Mouse (Mus musculus) thymus, adult 2 months (tissue): Measurements from ENCODE around the gene Peli1. TPM values are rescaled to one million over a fixed set of nuclear protein-coding genes. Genes with fewer than 3 reads are reported as not detected.

Experiments
- DNase-seq: peaks from one replicate; pipeline ENCODE4 v3.0.0; 2021
- H3K27ac ChIP-seq: fragments of 200-500 bp; 2 replicates; pipeline ENCODE4 v1.5.1; 2012; ENCODE audit warnings: low read length, control low read depth; ENCODE audit not compliant: control insufficient read depth, insufficient read depth
- H3K27me3 ChIP-seq: fragments of 200-500 bp; 2 replicates; pipeline ENCODE4 v1.6.1; 2012; ENCODE audit warnings: mild to moderate bottlenecking, low read length, moderate library complexity, mixed read lengths; ENCODE audit not compliant: control insufficient read depth, insufficient read depth
- H3K36me3 ChIP-seq: fragments of 200-500 bp; 2 replicates; pipeline ENCODE4 v1.6.1; 2012; ENCODE audit warnings: mild to moderate bottlenecking, low read length, moderate library complexity; ENCODE audit not compliant: control insufficient read depth, insufficient read depth
- H3K4me1 ChIP-seq: fragments of 200-500 bp; replicated peaks from 2 replicates; pipeline ENCODE4 v1.6.1; 2012; ENCODE audit warnings: low read length; ENCODE audit not compliant: control insufficient read depth, insufficient read depth
- H3K4me3 ChIP-seq: fragments of 200-500 bp; 2 replicates; pipeline ENCODE4 v1.5.1; 2012; ENCODE audit warnings: mild to moderate bottlenecking, low read length, control low read depth, moderate library complexity; ENCODE audit not compliant: control insufficient read depth, insufficient read depth
- CTCF ChIP-seq: fragments of 200-500 bp; IDR thresholded peaks from 2 replicates; pipeline ENCODE4 v1.5.1; 2012; ENCODE audit warnings: mild to moderate bottlenecking, control low read depth, low read length, moderate library complexity, borderline replicate concordance; ENCODE audit not compliant: control insufficient read depth, poor library complexity, insufficient read depth; ENCODE audit errors: extremely low read depth
- POLR2A ChIP-seq: fragments of 200-500 bp; IDR thresholded peaks from 2 replicates; pipeline ENCODE4 v1.6.1; 2012; ENCODE audit warnings: mild to moderate bottlenecking, low read length, control low read depth, moderate library complexity; ENCODE audit not compliant: control insufficient read depth, poor library complexity, insufficient read depth; ENCODE audit errors: extremely low read depth
- WGBS: fragments of 180-500 bp; shearing (Covaris S2); methylation state at CpG from one replicate; pipeline ENCODE4 v1.1.7; 2018; 5-methylcytosine and 5-hydroxymethylcytosine counted together
- polyA plus RNA-seq: library from polyadenylated mRNA; depleted of rRNA; stranded (reverse); fragments of >200 nt; gene quantifications from 2 replicates; pipeline ENCODE4 v1.2.3, GENCODE M21; 2012; rRNA removed

The Peli1 gene
- 53.4 and 80.4 TPM in 2 replicates for polyA plus RNA-seq

DNA sequence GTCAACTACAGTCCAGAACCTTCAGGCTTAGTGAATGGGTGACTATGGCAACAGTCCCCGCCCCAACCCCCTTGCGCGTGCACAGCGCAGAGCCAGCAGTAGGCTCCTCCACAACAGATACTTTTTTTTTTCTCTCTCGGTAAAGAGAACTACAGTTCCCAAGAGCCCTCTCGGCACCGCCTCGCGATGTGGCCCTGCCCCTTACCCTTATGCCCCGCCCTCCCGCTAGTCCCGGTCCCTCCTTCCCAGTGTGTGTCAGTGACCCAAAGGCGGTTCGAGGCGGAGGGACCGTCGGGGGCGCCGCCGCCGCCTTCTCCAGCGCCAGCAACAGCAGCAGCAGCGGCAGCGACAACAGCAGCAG is at the start of gene Peli1:
Peli1 (plus strand) TSS at position 225 of the 361 bp plus-strand sequence.
- peaks cover 2% of the 10 kb centered on the region for H3K4me1 ChIP-seq
- peak within 1 kb of the TSS; percentile 76 for H3K27ac ChIP-seq
- TF ChIP-seq POLR2A (peak; percentile 100), CTCF (no peak)
- H3K36me3 ChIP-seq: no peaks in the 10 kb centered on the region
- under 1% methylated on average over 24 of the region's 24 CpGs for WGBS
- no peaks in the 10 kb centered on the region for H3K27me3 ChIP-seq
- DNase-seq: peak; percentile 96
- peak within 1 kb of the TSS; percentile 83 for H3K4me3 ChIP-seq

DNA sequence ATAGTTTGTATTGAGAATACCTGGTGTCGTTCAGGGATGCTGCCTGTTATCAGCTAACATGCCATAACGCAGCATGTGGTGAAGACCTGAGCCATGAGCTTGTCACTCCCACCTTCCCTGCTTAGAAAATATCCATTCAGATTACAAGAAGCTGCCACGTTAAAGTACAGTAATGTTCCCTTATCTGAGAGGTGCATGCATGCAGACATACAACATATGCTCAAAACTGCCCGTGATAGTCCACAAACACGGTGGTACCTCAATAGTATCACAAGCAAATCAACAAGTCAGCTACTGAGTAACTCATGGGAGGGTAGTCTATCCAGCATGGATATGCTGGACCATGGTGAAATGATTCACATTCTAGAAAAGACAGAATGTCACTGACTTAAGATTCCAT is 48.5 kb upstream of the Peli1 start:
- Histone ChIP-seq H3K36me3 (no peaks in the 10 kb centered on the region), H3K4me1 (peaks cover 3% of the 10 kb centered on the region), H3K27me3 (no peaks in the 10 kb centered on the region), H3K27ac (no peak overlapping the region), H3K4me3 (no peak overlapping the region)
- TF ChIP-seq POLR2A (no peak), CTCF (no peak)
- 97% methylated on average over 5 of the region's 5 CpGs for WGBS
- DNase-seq: no peak

DNA sequence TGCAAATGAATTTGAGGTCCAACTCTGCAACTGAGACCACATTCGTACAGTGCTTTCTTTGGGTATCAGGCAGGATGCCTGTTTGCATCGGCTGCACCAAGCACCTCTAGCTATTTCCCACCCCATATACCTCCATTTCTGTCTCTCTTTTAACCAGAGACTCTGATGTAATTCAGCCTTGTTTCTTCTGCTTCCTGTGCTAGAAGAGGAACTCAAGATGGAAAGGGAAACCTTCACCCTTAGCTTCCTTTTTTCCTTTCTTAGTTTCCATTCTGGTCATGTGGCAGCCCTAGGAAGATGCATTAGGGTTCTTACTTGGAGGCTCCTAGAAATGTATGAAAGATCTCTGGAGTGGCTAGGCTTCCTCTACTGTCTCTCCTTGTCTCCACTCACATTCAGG is 44.9 kb upstream of the Peli1 start:
- no peaks in the 10 kb centered on the region for H3K36me3 ChIP-seq
- H3K27me3 ChIP-seq: no peaks in the 10 kb centered on the region
- 43% methylated on average over 2 of the region's 2 CpGs for WGBS
- peaks cover 3% of the 10 kb centered on the region for H3K4me1 ChIP-seq
- H3K4me3 ChIP-seq: no peak overlapping the region
- H3K27ac ChIP-seq: no peak overlapping the region
- TF ChIP-seq POLR2A (no peak), CTCF (no peak)
- no peak for DNase-seq

DNA sequence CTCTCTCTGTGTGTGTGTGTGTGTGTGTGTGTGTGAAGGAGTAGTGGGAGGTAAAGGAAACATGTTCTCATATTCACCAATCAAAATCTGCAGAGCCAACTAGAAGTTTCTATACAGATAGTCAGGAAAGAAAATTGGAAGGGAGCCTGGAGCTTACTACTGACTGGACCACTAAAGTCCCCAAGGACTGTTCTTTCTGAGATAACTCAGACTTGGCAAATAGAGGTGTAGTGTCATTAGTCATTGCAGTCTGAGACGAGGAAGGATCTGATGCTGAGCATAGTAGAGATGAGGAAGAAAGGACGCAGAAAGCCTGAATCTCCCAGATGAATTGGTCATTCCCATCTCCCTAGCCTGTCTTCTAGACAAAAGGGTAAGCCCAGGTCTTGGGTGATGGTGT is 43.2 kb upstream of the Peli1 start:
- WGBS: 92% methylated on average over 2 of the region's 2 CpGs
- H3K4me3 ChIP-seq: no peak overlapping the region
- H3K36me3 ChIP-seq: no peaks in the 10 kb centered on the region
- H3K27me3 ChIP-seq: no peaks in the 10 kb centered on the region
- no peak for DNase-seq
- H3K27ac ChIP-seq: no peak overlapping the region
- peaks cover 3% of the 10 kb centered on the region for H3K4me1 ChIP-seq
- TF ChIP-seq POLR2A (no peak), CTCF (no peak)

DNA sequence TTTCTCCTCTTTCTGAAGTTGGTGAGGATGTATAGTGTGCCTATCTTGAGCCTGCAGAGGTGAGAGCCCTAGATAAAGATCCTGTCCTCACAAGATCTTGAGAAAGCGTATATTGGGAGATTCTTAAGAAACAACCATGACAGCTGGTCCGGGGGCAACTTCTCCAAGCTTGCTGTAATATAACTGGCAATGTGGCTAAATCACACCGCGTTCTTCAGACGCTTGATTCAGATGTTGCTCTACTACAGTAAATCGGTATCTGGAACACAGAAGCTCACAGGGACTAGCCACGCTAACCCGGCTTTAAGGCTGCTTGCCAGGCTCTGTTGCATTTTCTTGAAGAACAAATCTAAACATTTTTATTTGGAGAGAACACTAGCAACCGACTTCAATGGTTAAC is 39.4 kb upstream of the Peli1 start:
- TF ChIP-seq CTCF: no peak
- no peak for TF ChIP-seq POLR2A
- no peak overlapping the region for H3K27ac ChIP-seq
- WGBS: 96% methylated on average over 9 of the region's 9 CpGs
- no peaks in the 10 kb centered on the region for H3K27me3 ChIP-seq
- no peaks in the 10 kb centered on the region for H3K36me3 ChIP-seq
- no peaks in the 10 kb centered on the region for H3K4me1 ChIP-seq
- DNase-seq: no peak
- H3K4me3 ChIP-seq: no peak overlapping the region

DNA sequence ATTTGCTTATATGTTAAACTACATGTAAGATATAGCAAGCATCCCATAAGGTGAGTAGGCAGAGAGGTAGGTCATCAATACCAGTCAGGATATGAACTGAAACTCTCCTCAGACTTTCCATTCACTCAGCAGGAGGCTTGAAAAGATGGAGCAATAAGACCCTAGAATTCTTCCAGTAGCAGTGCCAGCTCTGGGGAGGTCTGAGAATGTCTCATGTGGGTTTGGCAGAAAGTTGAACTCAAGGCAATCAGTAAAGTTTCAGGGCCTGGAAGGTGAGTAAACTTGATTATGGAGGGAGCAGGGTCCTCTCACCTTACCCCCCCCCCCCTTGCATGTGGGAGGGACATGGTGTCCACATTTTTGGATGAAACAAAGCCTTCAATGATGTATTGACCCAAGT is 36.5 kb upstream of the Peli1 start:
- H3K36me3 ChIP-seq: no peaks in the 10 kb centered on the region
- no peaks in the 10 kb centered on the region for H3K4me1 ChIP-seq
- H3K27ac ChIP-seq: no peak overlapping the region
- no peak for TF ChIP-seq POLR2A
- TF ChIP-seq CTCF: no peak
- no peak overlapping the region for H3K4me3 ChIP-seq
- DNase-seq: no peak
- no peaks in the 10 kb centered on the region for H3K27me3 ChIP-seq
